Mouse (Mus musculus) adrenal gland, adult 18-20 months (tissue): ENCODE data around the gene Plagl2. TPM values are rescaled to one million over a fixed set of nuclear protein-coding genes. Genes with fewer than 3 reads are reported as not detected.
"Not testable (repeated sequence)": the region's sequence is repeated elsewhere in the genome, so short reads cannot be mapped to it uniquely, and the experiment has no call there.

Experiments used
- DNase-seq, 2 experiments: peaks; one replicate each; pipeline ENCODE4 v3.0.0; 2021 to 2022; ENCODE audit warnings: low spot score in 2 of 2
- long read RNA-seq, 2 experiments: library from polyadenylated mRNA; stranded (forward); transcript quantifications; one replicate each; pipeline ENCODE4 v2.0.0; 2021
- total RNA-seq, 2 experiments: library from RNA; stranded (reverse); gene quantifications; 1 replicate in 1 of 2; 2 replicates in 1 of 2; pipeline ENCODE4 v1.2.3; 2021

The Plagl2 gene
- 1 to 10 TPM; 8.3 to 9.1 TPM for total RNA-seq
- long read RNA-seq, experiment 1, partial matches to known transcripts: 0 of 3 reads
- long read RNA-seq, experiment 1, other reads (novel, unspliced or antisense): 3 of 3 reads
- long read RNA-seq, experiment 2, partial matches to known transcripts: 0 of 1 reads
- long read RNA-seq, experiment 2, other reads (novel, unspliced or antisense): 1 of 1 reads

- DNase-seq: peak; percentile 87 to 93
These were observed at the start of gene Plagl2, which contains the start of gene Pofut1 for GRCm38 (mm10) chr2:153241250-153242014. Gene Plagl2, minus strand, starts transcription at chr2:153241426. Gene Pofut1, plus strand, starts transcription at chr2:153241533.

- peak; percentile 54 to 68 for DNase-seq
These were observed 46.6 kb upstream of the Plagl2 start for GRCm38 (mm10) chr2:153287835-153288234.

GRCm38 (mm10) chr2:153286524-153286923, 45.3 kb upstream of the Plagl2 start:
- DNase-seq: no peak

GRCm38 (mm10) chr2:153283919-153284318, 42.7 kb upstream of the Plagl2 start:
- DNase-seq: no peak

GRCm38 (mm10) chr2:153278357-153278756, 37.1 kb upstream of the Plagl2 start:
- no peak for DNase-seq

GRCm38 (mm10) chr2:153276846-153277245, 35.6 kb upstream of the Plagl2 start:
- DNase-seq: not testable (repeated sequence)

GRCm38 (mm10) chr2:153276440-153276839, 35.2 kb upstream of the Plagl2 start:
- DNase-seq: no peak

- DNase-seq: not testable (repeated sequence)
These were observed 34.4 kb upstream of the Plagl2 start for GRCm38 (mm10) chr2:153275577-153275976.

GRCm38 (mm10) chr2:153274919-153275247, 33.7 kb upstream of the Plagl2 start:
- DNase-seq: peak in 1 of 2 experiments; percentile 35

- DNase-seq: not testable (repeated sequence)
These were observed 33.1 kb upstream of the Plagl2 start for GRCm38 (mm10) chr2:153274200-153274918.

- not testable (repeated sequence) for DNase-seq
These were observed 29.1 kb upstream of the Plagl2 start for GRCm38 (mm10) chr2:153270231-153270915.

GRCm38 (mm10) chr2:153267331-153267730, 26.1 kb upstream of the Plagl2 start:
- no peak for DNase-seq

GRCm38 (mm10) chr2:153263053-153263452, 21.8 kb upstream of the Plagl2 start:
- no peak for DNase-seq

GRCm38 (mm10) chr2:153259864-153260674, 18.8 kb upstream of the Plagl2 start:
- DNase-seq: no peak

GRCm38 (mm10) chr2:153259030-153259863, 18.0 kb upstream of the Plagl2 start:
- DNase-seq: no peak

GRCm38 (mm10) chr2:153256604-153257003, 15.4 kb upstream of the Plagl2 start:
- DNase-seq: no peak

- DNase-seq: no peak
These were observed 8.5 kb upstream of the Plagl2 start for GRCm38 (mm10) chr2:153249751-153250150.

GRCm38 (mm10) chr2:153242156-153242555, 930 bp upstream of the Plagl2 start:
- DNase-seq: no peak

- peak; percentile 35 to 42 for DNase-seq
These were observed 458 bp downstream of the Plagl2 start for GRCm38 (mm10) chr2:153240701-153241235.
